Mouse (Mus musculus) embryo, embryonic 11.5 days (tissue): ENCODE data around the gene Zfp710.
A peak's percentile ranks its signal among the peaks of the same experiment; 100 is the strongest.
"Not testable (repeated sequence)": the region's sequence is repeated elsewhere in the genome, so short reads cannot be mapped to it uniquely, and the experiment has no call there.

ENCODE experiments used
- DNase-seq: peaks from one replicate; pipeline ENCODE4 v3.0.0-alpha.2; 2012; ENCODE audit warnings: low read depth, low spot score

The Zfp710 gene

GRCm38 (mm10) chr7:80111066-80112045 is 86.7 kb downstream of the Zfp710 start:
- DNase-seq: no peak

GRCm38 (mm10) chr7:80113989-80114388 is 89.4 kb downstream of the Zfp710 start:
- DNase-seq: peak; percentile 8

- peak; percentile 42 for DNase-seq
Observed at GRCm38 (mm10) chr7:80114451-80115223, 90.0 kb downstream of the Zfp710 start.

DNA sequence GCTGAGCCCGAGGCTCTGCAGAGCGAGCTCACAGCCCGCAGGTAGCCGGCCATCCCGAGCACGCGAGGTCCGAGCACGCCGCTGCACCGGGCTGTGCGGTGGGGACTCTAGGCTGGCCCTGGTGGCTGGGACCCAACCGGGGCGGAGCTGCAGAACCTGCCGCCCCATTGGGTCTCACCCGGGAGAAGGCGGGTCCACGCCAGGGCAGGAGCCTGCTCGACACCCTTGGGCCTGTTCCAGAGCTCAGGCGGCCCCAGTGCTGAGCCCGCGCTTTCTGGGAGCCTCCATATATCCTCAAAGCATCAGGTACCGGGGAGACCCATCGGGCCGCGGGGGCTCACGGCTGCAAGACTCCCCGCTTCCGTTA is 90.6 kb downstream of the Zfp710 start, which contains the start of gene Idh2:
Gene Idh2, minus strand, starts transcription at position 169 of the 367 bp plus-strand sequence.
- peak; percentile 79 for DNase-seq

- no peak for DNase-seq
Observed at GRCm38 (mm10) chr7:80116158-80116557, 91.5 kb downstream of the Zfp710 start.

GRCm38 (mm10) chr7:80119198-80119597 is 94.6 kb downstream of the Zfp710 start:
- no peak for DNase-seq

GRCm38 (mm10) chr7:80121083-80121482 is 96.5 kb downstream of the Zfp710 start:
- DNase-seq: no peak

GRCm38 (mm10) chr7:80123115-80123514 is 98.5 kb downstream of the Zfp710 start:
- no peak for DNase-seq

DNA sequence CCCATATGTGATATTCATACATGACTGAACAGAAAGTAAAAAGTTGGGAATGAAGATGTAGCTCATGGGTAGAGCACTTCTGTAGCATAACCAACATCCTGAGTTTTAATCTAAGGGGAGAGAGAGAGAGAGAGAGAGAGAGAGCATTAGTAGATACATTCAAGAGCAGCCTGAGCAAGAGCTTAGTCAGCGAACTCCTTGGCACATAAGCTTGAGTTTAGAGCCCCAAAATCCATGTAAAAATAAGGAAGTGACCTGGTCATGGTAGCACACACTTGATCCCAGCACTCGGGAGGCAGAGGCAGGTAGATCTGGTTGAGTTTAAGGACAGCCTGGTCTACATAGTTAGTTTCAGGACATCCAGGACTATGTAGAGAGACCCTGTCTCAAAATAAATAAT is 99.1 kb downstream of the Zfp710 start:
- DNase-seq: no peak

GRCm38 (mm10) chr7:80129278-80129677 is 104.7 kb downstream of the Zfp710 start:
- no peak for DNase-seq

DNA sequence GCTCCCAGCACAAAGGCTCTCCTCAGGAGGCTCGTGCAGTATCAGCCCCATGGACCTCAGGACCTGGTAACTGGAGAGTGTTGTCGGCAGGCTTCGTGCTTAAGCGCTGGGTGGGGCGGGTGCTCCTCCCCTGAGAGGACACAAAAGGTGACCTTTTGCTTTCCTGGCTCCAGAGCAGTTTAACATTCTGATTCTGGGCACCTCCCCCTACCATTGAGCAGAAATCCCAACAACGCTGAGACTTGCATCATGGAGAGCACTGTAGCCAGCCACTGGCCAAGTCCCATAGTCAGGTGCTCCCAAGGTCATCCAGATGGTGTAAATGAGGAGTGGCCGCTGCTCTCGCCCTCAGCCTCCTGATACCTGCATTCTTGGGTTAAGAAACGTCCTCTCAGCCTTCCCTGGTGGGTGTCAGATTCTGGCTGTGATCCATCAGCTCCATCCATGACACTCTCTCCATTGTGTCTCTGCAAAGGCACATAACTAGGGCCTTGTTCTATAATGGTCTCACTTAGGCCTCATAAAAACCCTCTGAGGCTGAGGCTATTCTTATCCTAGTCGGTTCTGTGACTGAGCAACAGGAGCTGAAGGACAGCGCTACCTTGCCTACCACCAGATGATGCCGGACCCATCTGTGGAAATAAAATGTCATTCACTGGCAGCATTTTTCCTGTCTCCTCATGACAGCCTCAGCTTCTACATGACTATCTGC is 105.9 kb downstream of the Zfp710 start:
- no peak for DNase-seq

DNA sequence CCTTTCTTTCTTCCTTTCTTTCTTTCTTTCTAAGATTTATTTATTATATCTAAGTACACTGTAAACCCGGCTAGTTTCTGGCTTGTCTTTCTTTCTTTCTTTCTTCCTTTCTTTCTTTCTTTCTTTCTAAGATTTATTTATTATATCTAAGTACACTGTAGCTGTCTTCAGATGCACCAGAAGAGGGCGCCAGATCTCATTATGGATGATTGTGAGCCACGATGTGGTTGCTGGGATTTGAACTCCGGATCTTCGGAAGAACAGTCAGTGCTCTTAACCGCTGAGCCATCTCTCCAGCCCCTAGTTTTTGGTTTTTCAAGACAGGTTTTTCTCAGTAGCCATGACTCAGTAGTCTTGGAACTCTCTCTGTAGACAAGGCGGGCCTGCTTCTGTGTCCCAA is 106.7 kb downstream of the Zfp710 start:
- not testable (repeated sequence) for DNase-seq

GRCm38 (mm10) chr7:80132541-80132940 is 107.9 kb downstream of the Zfp710 start:
- DNase-seq: peak; percentile 53

- DNase-seq: no peak
Observed at GRCm38 (mm10) chr7:80134454-80135172, 110.0 kb downstream of the Zfp710 start.

- no peak for DNase-seq
Observed at GRCm38 (mm10) chr7:80135173-80135532, 110.5 kb downstream of the Zfp710 start.

- no peak for DNase-seq
Observed at GRCm38 (mm10) chr7:80138375-80138774, 113.8 kb downstream of the Zfp710 start.

- peak; percentile 63 for DNase-seq
Observed at GRCm38 (mm10) chr7:80140815-80141214, 116.2 kb downstream of the Zfp710 start.
